24 mouse cellular contexts compared by ENCODE assay signal in genomic region chr3:129576522-129576921, GRCm38 (mm10).
"Had no signal": no experiment of that assay in that cellular context is flagged by ENCODE, and none has a peak within 500 bp of the region (broad histone marks: within the 10 kb centered on the region; RNA-seq: fewer than 3 reads in every experiment).

No protein-coding gene starts in this region.

- H3K27me3 ChIP-seq: heart, embryonic 13.5 days; heart, embryonic 15.5 days; hindbrain, embryonic 12.5 days; intestine, embryonic 15.5 days; limb, embryonic 13.5 days; limb, embryonic 15.5 days; liver, embryonic 12.5 days had no signal

- DNase-seq: gastrocnemius, postnatal 14 days; gastrocnemius, postnatal 36 days; heart, adult 11 months; heart, adult 2 months; heart, postnatal 14 days; heart, postnatal 4 days; kidney, adult 18-20 months; kidney, adult 8-10 months; kidney, postnatal 10 days; kidney, postnatal 25 days; kidney, postnatal 4 days; left cerebral cortex, postnatal 4 days had no signal

- H3K4me3 ChIP-seq: heart, adult 2 months; heart, embryonic 13.5 days; heart, embryonic 15.5 days; hindbrain, embryonic 10.5 days; hindbrain, embryonic 12.5 days; intestine, embryonic 15.5 days; layer of hippocampus, adult 2 months; left cerebral cortex, adult 2 months; limb, embryonic 13.5 days; limb, embryonic 15.5 days; liver, embryonic 12.5 days had no signal

- H3K9me3 ChIP-seq: heart, embryonic 13.5 days; heart, embryonic 15.5 days; hindbrain, embryonic 10.5 days; hindbrain, embryonic 12.5 days; intestine, embryonic 15.5 days; limb, embryonic 13.5 days; limb, embryonic 15.5 days; liver, embryonic 12.5 days had no signal

- H3K27ac ChIP-seq: heart, adult 2 months; heart, embryonic 13.5 days; heart, embryonic 15.5 days; hindbrain, embryonic 10.5 days; hindbrain, embryonic 12.5 days; hindbrain, embryonic 14.5 days; intestine, embryonic 15.5 days; layer of hippocampus, adult 2 months; left cerebral cortex, adult 2 months; limb, embryonic 13.5 days; limb, embryonic 15.5 days; liver, embryonic 12.5 days; liver, embryonic 14.5 days had no signal

- H3K36me3 ChIP-seq: heart, embryonic 15.5 days; intestine, embryonic 15.5 days; limb, embryonic 15.5 days had no signal

- H3K4me1 ChIP-seq: hindbrain, embryonic 12.5 days had no signal
